Mouse (Mus musculus): ENCODE measurements around the gene Erich3.

DNA sequence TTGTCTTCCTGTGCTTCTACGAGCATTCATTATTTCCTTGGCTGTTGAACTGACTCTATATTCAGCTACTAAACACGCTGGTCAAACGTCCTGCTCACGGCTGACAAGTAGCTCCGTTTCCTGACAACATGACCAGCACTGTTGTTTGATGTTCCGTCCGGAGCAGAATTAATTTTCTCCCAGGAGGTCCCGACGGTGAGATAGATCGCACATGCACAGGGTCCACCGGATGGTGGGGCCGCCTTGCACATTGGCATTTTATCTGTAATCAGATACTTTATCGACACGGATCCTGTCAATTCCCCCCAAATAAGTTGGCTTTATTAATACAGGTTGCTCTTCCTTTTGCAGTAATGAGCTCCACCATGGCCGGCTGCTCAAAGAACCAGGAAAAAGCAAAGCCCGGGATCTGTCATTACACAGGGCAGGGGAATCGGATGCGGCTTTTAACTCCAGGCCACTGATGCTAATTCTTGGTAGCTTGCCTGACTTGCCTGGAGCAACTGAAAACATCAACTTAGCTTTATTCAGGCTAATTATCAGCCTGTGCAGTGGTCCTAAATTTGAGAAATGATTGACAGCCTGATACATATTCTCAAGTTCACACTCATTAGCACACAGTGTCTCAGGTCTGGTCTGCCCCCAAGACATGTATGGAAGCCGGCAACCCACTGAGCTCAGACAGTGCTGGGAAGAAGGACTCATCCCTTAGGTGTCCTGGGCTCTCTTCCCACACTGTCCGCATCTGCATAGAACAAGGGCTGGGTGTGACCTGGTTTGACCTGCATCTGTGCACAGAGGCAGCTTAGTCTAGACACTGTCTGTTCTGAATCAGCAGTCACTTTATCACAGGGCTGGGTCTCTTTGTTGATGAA is 14.0 kb upstream of the Erich3 start:
- TF ChIP-seq CTCF (IDR thresholded peaks at IDR 0.05; ENCODE audit: low read depth) (no peak), EP300 (optimal IDR thresholded peaks at IDR 0.05) (no peak)
